Mouse (Mus musculus) G1E (cell line): ENCODE measurements around the gene Arid5b.

ENCODE experiments used
- CTCF ChIP-seq: IDR thresholded peaks from 2 replicates; pipeline ENCODE4 v1.5.1; 2012; ENCODE audit warnings: low read depth, low read length, inconsistent platforms, mixed read lengths
- GATA1 ChIP-seq: IDR thresholded peaks from 2 replicates; pipeline ENCODE4 v1.6.1; 2012; ENCODE audit warnings: borderline replicate concordance, low read length, inconsistent platforms, mixed read lengths

- TF ChIP-seq GATA1 (no peak), CTCF (no peak)
These were observed 152.5 kb downstream of the Arid5b start for GRCm38 (mm10) chr10:68125919-68126550.
